Mouse (Mus musculus) heart, adult 18-20 months (tissue): Measurements from ENCODE around the gene Taar7a. TPM values are rescaled to one million over a fixed set of nuclear protein-coding genes. Genes with fewer than 3 reads are reported as not detected.

ENCODE experiments used
- DNase-seq, 2 experiments: peaks; one replicate each; pipeline ENCODE4 v3.0.0; 2021 to 2022; ENCODE audit warnings: mixed read lengths in 1 of 2
- long read RNA-seq, 2 experiments: library from polyadenylated mRNA; stranded (forward); transcript quantifications; one replicate each; pipeline ENCODE4 v2.0.0; 2021
- total RNA-seq, 2 experiments: library from RNA; stranded (reverse); gene quantifications; 2 replicates each; pipeline ENCODE4 v1.2.3; 2021

The Taar7a gene
- total RNA-seq = not detected
- long read RNA-seq, experiment 1 = 0 reads
- long read RNA-seq, experiment 2 = 0 reads

DNA sequence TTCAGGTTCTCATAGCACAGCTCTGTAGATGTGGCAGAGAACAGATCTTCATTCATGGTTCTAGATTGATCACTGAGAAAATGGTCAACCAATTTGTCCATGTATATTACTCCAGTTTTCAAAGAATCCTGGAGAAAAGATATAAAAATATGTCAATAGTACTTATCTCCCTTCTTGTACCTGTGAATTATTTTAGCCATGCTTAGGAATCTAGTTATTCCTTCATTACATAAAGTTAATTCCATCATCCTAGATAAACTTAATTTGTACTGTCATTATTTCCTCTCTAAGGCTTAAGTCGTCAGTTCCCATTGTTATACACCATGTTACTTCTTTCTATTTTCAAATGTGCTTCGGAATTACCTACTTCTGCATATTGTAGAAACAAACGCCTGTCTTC is at the start of gene Taar7a:
Taar7a (minus strand) TSS at position 101 of the 400 bp plus-strand sequence.
- no peak for DNase-seq

- DNase-seq = no peak
Observed at GRCm38 (mm10) chr10:24040120-24040869, 47.0 kb upstream of the Taar7a start.

DNA sequence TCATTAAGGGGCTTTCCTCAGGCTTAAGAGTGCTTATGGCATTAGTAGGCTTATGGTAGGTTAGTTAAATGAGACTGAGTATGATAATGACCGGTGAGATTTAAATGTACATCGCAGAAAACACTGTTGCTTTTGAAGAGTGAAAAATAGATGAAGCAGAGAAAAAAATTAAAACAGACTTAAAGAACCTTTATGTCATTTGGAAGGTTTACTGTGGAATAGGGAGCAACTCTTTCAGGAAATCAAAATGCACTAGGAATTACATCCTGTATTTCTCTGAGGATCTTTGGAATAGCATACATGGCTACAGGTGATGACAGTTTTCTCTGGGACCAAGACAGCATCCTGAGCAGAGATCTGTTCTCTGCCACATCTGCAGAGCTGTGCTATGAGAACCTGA is 44.0 kb upstream of the Taar7a start, which contains the start of gene Taar7e:
Taar7e (plus strand) TSS at position 301 of the 400 bp plus-strand sequence.
- no peak for DNase-seq

- DNase-seq = no peak
Observed at GRCm38 (mm10) chr10:24031347-24031746, 38.1 kb upstream of the Taar7a start.

DNA sequence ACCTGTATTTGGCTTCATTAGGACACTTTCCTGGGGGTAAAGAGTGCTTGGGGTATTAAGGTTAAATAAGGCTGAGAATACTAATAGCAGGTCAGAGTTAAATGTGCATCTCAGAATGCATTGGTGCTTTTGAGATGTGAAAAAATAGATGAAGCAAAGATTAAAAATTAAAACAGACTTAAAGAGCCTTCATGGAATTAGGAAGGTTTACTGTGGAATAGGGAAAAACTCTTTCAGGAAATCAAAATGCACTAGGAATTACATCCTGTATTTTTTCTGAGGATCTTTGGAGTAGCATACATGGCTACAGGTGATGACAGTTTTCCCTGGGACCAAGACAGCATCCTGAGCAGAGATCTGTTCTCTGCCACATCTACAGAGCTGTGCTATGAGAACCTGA is 33.6 kb upstream of the Taar7a start, which contains the start of gene Taar7d:
Taar7d (plus strand) TSS at position 301 of the 400 bp plus-strand sequence.
- DNase-seq = no peak

- DNase-seq = no peak
Observed at GRCm38 (mm10) chr10:24008143-24008542, 14.9 kb upstream of the Taar7a start.

- no peak for DNase-seq
Observed at GRCm38 (mm10) chr10:24007034-24007433, 13.8 kb upstream of the Taar7a start.

DNA sequence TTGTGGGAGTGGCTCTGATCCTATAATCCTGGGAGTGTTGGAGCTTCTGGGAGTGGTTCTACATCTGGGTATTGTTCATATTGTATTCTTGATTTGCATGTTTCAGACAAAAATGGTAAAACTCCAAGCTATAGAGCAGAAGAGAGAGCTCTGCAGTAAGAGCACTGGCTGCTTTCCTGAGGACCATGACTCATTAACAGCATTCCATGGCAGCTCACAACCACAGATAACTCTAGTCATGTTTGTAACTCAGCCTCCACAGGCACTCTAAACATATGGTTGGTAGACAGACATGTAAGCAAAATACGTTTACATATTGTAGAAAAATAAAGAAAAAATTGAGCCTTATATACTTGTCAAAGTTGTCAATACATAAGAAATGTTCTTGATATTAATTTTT is 13.2 kb upstream of the Taar7a start:
- no peak for DNase-seq

GRCm38 (mm10) chr10:23999639-24000038 is 6.4 kb upstream of the Taar7a start, which contains the start of gene Taar7b:
Taar7b (plus strand) TSS chr10:23999939.
- DNase-seq = no peak

DNA sequence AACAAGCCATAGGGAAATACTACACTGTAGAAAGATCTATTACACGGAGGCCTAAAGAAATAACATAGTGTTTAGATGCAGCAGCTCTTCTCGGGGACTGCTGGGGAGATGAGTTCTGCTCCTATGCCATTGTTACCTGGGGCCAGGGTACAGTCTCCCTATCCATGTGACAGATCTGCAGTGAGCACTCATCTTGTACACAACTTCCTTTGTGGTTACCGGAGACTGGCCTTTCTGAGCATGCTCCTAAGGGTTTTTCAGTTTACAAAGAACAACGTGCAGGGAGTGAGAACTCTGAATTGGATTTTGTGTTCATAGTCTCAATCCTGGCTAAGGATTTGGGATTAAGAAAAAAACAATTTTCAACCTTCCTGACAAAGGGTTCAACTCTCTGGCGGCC is 6.9 kb downstream of the Taar7a start:
- DNase-seq = no peak

GRCm38 (mm10) chr10:23985546-23985945 is 7.7 kb downstream of the Taar7a start, which contains the start of gene Taar6:
Taar6 (minus strand) TSS chr10:23985646.
- DNase-seq = no peak

- DNase-seq = peak; percentile 61 to 76
Observed at GRCm38 (mm10) chr10:23978901-23979705, 14.2 kb downstream of the Taar7a start.

DNA sequence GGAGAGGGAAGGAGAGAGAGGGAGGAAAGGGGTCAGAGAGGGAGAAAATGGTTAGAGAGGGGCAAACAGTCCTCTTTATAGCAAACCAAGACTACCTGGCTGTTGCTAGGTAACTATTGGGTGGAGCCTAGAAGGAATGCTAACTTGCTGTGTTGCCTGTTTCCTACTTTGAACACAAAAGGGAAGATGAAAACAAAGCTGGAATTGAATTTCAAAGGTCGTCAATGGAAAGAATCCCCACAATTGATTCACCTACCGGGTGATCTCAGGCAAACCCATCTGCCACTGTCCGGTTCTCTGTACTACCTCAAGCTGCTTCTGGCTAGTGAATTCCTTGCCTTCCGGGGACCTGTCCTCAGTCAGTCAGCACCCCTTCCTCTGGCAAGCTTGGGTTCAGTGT is 15.3 kb downstream of the Taar7a start:
- DNase-seq = no peak

- DNase-seq = no peak
Observed at GRCm38 (mm10) chr10:23971256-23971655, 22.0 kb downstream of the Taar7a start.

GRCm38 (mm10) chr10:23970656-23971165 is 22.6 kb downstream of the Taar7a start, which contains the start of gene Taar5:
Taar5 (plus strand) TSS chr10:23970706.
- DNase-seq = no peak

DNA sequence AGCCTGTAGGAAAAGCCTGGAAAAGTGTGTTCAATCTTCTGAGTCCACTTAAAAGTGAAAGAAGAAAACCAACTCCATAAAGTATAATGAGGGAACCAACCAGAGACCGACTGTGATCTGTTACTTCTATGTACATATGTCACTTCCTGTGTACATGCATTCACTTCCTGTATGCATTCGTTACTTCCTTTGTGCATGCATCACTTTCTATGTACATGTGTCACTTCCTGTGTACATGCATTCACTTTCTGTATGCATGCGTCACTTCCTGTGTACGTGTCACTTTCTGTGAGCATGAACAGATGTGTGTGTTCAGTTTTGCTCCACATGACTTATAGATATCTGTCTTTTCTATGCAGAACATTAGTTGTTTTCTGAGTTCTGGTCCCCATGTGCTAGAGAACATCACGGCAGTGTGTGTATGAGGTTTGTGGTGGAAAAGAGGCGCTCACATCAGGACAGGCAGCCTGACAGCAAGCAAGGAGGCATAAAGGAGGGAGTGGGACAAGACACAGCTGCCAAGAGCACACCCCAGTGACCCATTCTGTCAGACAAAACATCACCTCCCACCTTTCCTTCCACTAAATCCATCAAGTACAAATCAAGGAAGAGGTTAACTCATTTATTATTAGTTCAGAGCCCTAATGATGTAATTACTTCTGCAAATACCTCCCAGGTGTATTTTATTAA is 28.2 kb downstream of the Taar7a start:
- DNase-seq = no peak

DNA sequence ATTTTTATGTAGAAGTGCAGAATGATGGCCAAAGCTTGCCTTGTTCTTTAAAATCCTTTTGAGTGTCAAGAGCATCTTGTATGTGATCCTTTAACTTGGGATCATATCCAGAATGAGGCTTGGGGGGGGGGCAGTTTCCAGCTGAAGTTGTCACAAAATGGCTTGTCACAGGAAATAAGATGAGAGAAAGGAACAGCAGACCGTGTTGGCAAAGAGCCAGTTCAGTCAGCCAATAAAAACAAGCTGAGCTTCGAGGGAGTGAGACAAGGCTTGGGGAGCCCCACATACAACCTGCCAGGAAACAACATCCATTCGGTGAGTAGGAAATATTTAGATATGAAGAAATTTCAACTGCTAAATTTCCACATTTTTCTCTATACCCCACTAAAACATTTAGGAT is 29.8 kb downstream of the Taar7a start:
- DNase-seq = peak in 1 of 2 experiments; percentile 2

DNA sequence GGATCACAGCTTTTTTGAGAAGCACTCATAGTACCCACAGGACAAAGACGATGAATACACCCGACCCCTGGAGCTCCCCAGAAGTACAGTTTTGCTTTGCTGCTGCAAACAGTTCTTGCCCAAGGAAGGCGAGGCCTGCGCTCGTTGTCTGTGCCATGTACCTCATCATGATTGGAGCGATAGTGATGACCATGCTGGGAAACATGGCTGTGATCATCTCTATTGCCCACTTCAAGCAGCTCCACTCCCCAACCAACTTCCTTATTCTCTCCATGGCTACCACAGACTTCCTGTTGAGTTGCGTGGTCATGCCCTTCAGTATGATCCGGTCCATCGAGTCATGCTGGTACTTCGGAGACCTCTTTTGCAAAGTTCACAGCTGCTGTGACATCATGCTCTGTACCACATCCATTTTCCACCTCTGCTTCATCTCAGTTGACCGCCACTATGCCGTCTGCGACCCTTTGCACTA is 32.8 kb downstream of the Taar7a start, which contains the start of gene Taar4:
Taar4 (plus strand) TSS at position 51 of the 472 bp plus-strand sequence.
- DNase-seq = no peak

DNA sequence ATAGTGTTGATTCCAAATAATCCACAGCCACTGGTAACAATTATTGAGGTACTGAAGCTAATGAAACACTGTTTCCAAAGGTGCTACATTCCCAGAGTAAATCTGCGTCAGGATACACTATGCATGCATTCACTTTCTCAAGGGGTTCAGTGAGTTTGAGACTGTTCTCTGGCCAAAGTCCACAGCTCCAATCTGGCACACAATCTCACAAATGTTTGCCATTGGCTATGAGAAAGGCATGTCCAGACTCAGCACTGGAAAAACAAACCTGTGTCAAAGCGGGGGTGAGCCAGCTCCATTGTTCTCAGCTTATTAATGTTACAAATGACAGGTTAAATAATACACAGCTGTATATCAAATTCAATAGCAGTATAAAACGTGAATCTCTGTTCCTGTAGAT is 34.2 kb downstream of the Taar7a start:
- DNase-seq = no peak

GRCm38 (mm10) chr10:23951714-23952113 is 41.6 kb downstream of the Taar7a start:
- no peak for DNase-seq

DNA sequence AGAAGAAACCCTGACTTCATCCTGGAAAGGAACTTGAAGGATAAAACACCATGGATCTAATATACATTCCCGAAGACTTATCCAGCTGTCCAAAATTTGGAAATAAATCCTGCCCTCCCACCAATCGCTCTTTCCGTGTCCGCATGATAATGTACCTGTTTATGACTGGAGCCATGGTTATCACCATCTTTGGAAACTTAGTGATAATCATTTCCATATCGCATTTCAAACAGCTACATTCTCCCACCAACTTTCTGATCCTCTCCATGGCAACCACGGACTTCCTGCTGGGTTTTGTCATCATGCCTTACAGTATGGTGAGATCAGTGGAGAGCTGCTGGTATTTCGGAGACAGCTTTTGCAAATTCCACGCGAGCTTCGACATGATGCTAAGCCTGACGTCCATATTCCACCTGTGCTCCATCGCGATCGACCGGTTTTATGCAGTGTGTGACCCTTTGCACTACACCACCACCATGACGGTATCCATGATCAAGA is 43.7 kb downstream of the Taar7a start, which contains the start of gene Taar3:
Taar3 (plus strand) TSS at position 51 of the 498 bp plus-strand sequence.
- no peak for DNase-seq
